Mouse (Mus musculus) erythroblast, embryonic 14.5 days (primary cell): Measurements from ENCODE around the gene Spag7. TPM values are rescaled to one million over a fixed set of nuclear protein-coding genes. Genes with fewer than 3 reads are reported as not detected.
A peak's percentile ranks its signal among the peaks of the same experiment; 100 is the strongest.

Source experiments
- H3K27me3 ChIP-seq: 2 replicates; pipeline ENCODE4 v1.6.1; 2012; ENCODE audit warnings: inconsistent platforms; ENCODE audit not compliant: control insufficient read depth
- H3K36me3 ChIP-seq: 2 replicates; pipeline ENCODE4 v1.6.1; 2012; ENCODE audit warnings: mild to moderate bottlenecking, inconsistent platforms; ENCODE audit not compliant: control insufficient read depth
- H3K4me1 ChIP-seq: 2 replicates; pipeline ENCODE4 v1.6.1; 2012; ENCODE audit warnings: inconsistent platforms; ENCODE audit not compliant: control insufficient read depth
- H3K4me3 ChIP-seq: replicated peaks from 2 replicates; pipeline ENCODE3; 2012; ENCODE audit warnings: moderate library complexity, mild to moderate bottlenecking, inconsistent platforms
- H3K9me3 ChIP-seq: 2 replicates; pipeline ENCODE4 v1.6.1; 2012; ENCODE audit warnings: low read length, inconsistent platforms, mixed read lengths; ENCODE audit not compliant: control insufficient read depth
- GATA1 ChIP-seq: IDR thresholded peaks from 2 replicates; pipeline ENCODE4 v1.6.1; 2012; ENCODE audit warnings: low read length, inconsistent platforms, mixed read lengths
- TAL1 ChIP-seq: IDR thresholded peaks from 3 replicates; pipeline ENCODE4 v1.6.1; 2012; ENCODE audit warnings: low read length, inconsistent platforms, mixed read lengths
- polyA plus RNA-seq: library from polyadenylated mRNA; stranded (reverse); fragments of >175 nt; gene quantifications from 2 replicates; pipeline ENCODE4 v1.2.3, GENCODE M21; 2012

The Spag7 gene
- polyA plus RNA-seq, 1 experiment: 18.1 TPM

DNA sequence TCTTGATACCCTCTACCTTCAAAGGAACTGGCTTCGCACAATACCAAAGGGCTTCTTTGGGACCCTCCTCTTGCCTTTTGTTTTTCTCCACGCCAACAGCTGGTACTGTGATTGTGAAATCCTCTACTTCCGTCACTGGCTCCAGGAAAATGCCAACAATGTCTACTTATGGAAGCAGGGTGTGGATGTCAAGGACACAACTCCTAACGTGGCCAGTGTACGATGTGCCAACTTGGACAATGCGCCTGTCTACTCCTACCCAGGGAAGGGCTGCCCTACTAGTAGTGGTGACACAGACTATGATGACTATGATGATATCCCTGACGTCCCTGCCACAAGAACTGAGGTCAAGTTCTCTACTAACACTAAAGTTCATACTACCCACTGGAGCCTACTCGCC is 29.2 kb downstream of the Spag7 start:
- Histone ChIP-seq H3K36me3 (peaks cover 15% of the 10 kb centered on the region), H3K27me3 (no peaks in the 10 kb centered on the region), H3K4me3 (no peak overlapping the region), H3K4me1 (peaks cover 55% of the 10 kb centered on the region), H3K9me3 (no peaks in the 10 kb centered on the region)
- TF ChIP-seq TAL1 (no peak), GATA1 (no peak)

GRCm38 (mm10) chr11:70638714-70639278 is 30.4 kb downstream of the Spag7 start, which contains the start of gene Gp1ba:
Gp1ba (plus strand) TSS chr11:70639122.
- TF ChIP-seq TAL1 (no peak), GATA1 (peak; percentile 28; the same call in 1 of the 2 replicates)
- H3K36me3 ChIP-seq: peaks cover 5% of the 10 kb centered on the region
- no peaks in the 10 kb centered on the region for H3K27me3 ChIP-seq
- peak within 1 kb of the TSS; percentile 41 for H3K4me3 ChIP-seq
- peaks cover 52% of the 10 kb centered on the region for H3K4me1 ChIP-seq
- no peaks in the 10 kb centered on the region for H3K9me3 ChIP-seq

- Histone ChIP-seq H3K4me1 (peaks cover 52% of the 10 kb centered on the region), H3K36me3 (peaks cover 5% of the 10 kb centered on the region), H3K4me3 (peak overlapping the region; percentile 41), H3K27me3 (no peaks in the 10 kb centered on the region), H3K9me3 (no peaks in the 10 kb centered on the region)
- TF ChIP-seq TAL1: no peak
These were observed 30.9 kb downstream of the Spag7 start for GRCm38 (mm10) chr11:70638293-70638692.

- TF ChIP-seq GATA1 (no peak), TAL1 (no peak)
- H3K36me3 ChIP-seq: peaks cover 2% of the 10 kb centered on the region
- H3K4me3 ChIP-seq: no peak overlapping the region
- no peaks in the 10 kb centered on the region for H3K9me3 ChIP-seq
- H3K4me1 ChIP-seq: peaks cover 52% of the 10 kb centered on the region
- no peaks in the 10 kb centered on the region for H3K27me3 ChIP-seq
These were observed 31.5 kb downstream of the Spag7 start for GRCm38 (mm10) chr11:70637764-70638163.

DNA sequence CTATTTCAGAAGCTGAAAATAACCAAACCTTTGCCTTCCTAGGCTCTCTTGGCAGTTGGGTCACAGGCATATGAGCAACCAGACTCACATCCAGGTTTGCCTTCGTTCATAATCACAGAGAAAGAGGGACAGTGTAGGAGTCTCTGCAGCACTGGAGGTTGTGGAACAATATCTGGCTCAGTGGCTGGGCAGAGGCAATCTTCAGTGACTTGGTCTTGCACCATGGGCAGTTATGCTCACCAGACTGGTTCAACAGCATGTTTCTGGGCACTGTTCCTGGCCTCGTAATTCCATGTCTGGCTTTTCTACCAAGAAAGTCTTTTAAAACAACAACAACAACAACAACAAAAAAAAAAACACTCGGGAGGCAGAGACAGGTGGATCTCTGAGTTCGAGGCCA is 33.6 kb downstream of the Spag7 start:
- H3K4me3 ChIP-seq: no peak overlapping the region
- no peaks in the 10 kb centered on the region for H3K36me3 ChIP-seq
- TF ChIP-seq TAL1 (no peak), GATA1 (no peak)
- no peaks in the 10 kb centered on the region for H3K9me3 ChIP-seq
- no peaks in the 10 kb centered on the region for H3K27me3 ChIP-seq
- peaks cover 41% of the 10 kb centered on the region for H3K4me1 ChIP-seq

DNA sequence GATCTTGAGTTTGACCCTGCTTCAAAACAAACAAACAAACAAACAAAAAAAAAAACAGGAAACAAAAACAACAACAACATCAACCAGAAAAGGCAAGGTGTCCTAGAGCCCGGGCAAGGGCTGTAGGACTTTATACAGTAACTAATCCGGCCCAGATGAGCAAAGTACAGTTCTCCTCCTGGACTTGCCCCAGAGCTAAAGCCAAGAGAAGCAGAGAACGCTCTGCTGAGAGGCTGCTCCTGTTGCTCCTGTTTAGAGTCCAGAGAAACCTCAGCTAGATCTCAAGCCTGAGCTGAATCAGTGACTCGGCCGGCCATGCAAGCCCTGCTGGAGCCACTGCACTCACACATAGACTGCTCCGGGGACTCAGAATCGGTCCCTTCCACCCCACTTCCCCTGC is 39.1 kb downstream of the Spag7 start:
- H3K27me3 ChIP-seq: no peaks in the 10 kb centered on the region
- TF ChIP-seq GATA1: no peak
- TF ChIP-seq TAL1: no peak
- no peaks in the 10 kb centered on the region for H3K36me3 ChIP-seq
- H3K4me3 ChIP-seq: no peak overlapping the region
- H3K9me3 ChIP-seq: no peaks in the 10 kb centered on the region
- peaks cover 9% of the 10 kb centered on the region for H3K4me1 ChIP-seq

DNA sequence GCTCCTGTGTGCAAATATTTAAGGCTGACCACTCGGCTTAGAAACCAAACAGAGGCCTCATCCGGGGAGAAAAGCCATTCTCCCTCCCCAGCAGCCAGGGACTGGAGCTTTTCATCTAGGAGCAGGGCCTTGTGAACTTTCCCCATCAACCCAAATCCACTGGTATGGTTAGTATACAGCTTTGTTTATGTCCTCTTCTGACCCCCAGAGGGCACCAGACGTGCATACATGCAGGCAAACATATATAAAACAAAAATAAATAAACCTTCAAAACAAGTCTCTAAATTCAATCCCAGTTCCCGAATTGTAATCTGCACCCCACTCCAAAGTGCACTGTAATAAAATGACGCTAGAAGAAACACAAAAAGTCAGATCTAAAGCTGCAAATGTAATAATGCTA is 39.7 kb downstream of the Spag7 start:
- peaks cover 9% of the 10 kb centered on the region for H3K4me1 ChIP-seq
- H3K36me3 ChIP-seq: no peaks in the 10 kb centered on the region
- H3K9me3 ChIP-seq: no peaks in the 10 kb centered on the region
- no peaks in the 10 kb centered on the region for H3K27me3 ChIP-seq
- TF ChIP-seq GATA1 (no peak), TAL1 (no peak)
- H3K4me3 ChIP-seq: no peak overlapping the region

GRCm38 (mm10) chr11:70628431-70628830 is 40.8 kb downstream of the Spag7 start:
- Histone ChIP-seq H3K9me3 (no peaks in the 10 kb centered on the region), H3K4me3 (no peak overlapping the region), H3K27me3 (no peaks in the 10 kb centered on the region), H3K36me3 (no peaks in the 10 kb centered on the region), H3K4me1 (peaks cover 9% of the 10 kb centered on the region)
- TF ChIP-seq GATA1 (no peak), TAL1 (no peak)

DNA sequence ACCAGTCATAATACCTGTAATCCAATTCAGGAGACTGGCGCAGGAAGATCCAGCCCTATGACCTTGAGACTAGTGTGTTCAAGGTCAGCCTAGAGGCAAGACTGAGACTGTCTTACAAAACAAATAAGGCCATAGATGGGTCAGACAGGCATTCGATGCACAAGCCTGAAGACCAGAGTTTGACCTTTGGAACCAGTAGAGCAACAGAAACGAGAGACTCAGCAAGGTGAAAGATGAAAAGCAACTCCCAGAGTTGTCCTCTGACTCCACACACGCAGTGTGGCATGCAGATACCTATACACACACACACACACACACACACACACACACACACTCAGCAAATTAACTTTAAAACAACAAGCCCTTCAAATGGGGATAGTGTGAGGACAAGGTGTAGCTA is 42.3 kb downstream of the Spag7 start:
- Histone ChIP-seq H3K4me1 (peaks cover 22% of the 10 kb centered on the region), H3K9me3 (no peaks in the 10 kb centered on the region), H3K27me3 (no peaks in the 10 kb centered on the region), H3K4me3 (no peak overlapping the region), H3K36me3 (no peaks in the 10 kb centered on the region)
- TF ChIP-seq GATA1 (no peak), TAL1 (no peak)

DNA sequence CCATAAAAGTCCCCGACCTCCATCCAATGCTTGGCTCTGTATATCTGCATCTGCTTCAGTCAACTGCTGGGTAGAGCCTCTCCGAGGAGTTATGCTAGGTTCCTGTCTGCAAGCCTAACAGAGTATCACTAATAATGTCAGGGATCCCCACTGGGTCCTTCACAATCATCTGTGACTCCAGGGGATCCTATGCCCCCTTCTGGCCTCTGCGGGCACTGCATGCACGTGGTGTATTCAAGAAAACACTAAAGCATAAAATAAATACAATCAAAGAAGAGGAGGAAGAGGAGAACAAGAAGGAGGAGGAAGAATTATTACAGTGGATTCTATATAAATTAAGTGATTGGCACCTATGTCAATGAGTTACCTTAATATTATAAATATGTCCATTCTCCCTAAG is 43.7 kb downstream of the Spag7 start:
- Histone ChIP-seq H3K36me3 (no peaks in the 10 kb centered on the region), H3K27me3 (no peaks in the 10 kb centered on the region), H3K9me3 (no peaks in the 10 kb centered on the region), H3K4me1 (peaks cover 20% of the 10 kb centered on the region), H3K4me3 (no peak overlapping the region)
- no peak for TF ChIP-seq GATA1
- no peak for TF ChIP-seq TAL1
